Mouse (Mus musculus) intestine, embryonic 16.5 days (tissue): ENCODE results near the gene Cstad. TPM values are rescaled to one million over a fixed set of nuclear protein-coding genes. Genes with fewer than 3 reads are reported as not detected.

Experiments used
- ATAC-seq: fragments of 200-750 bp; cut with Nextera tagmentation; 2 replicates; pipeline ENCODE4 v1.8.0; 2017; ENCODE audit warnings: moderate TSS enrichment, moderate library complexity
- H3K27ac ChIP-seq: fragments of 300-500 bp; sonication (generic); 2 replicates; pipeline ENCODE4 v1.5.1; 2014; ENCODE audit warnings: mild to moderate bottlenecking, low read length
- H3K27me3 ChIP-seq: fragments of 300-500 bp; sonication (generic); replicated peaks from 2 replicates; pipeline ENCODE4 v1.6.1; 2014; ENCODE audit warnings: low read length, control low read depth, mixed read lengths; ENCODE audit not compliant: control insufficient read depth, insufficient read depth
- H3K36me3 ChIP-seq: fragments of 300-500 bp; sonication (generic); 2 replicates; pipeline ENCODE4 v1.6.1; 2014; ENCODE audit warnings: low read length, control low read depth; ENCODE audit not compliant: control insufficient read depth, insufficient read depth
- H3K4me1 ChIP-seq: fragments of 300-500 bp; sonication (generic); 2 replicates; pipeline ENCODE4 v1.6.1; 2014; ENCODE audit warnings: low read length, control low read depth, mixed read lengths; ENCODE audit not compliant: control insufficient read depth, insufficient read depth
- H3K4me2 ChIP-seq: fragments of 300-500 bp; sonication (generic); 2 replicates; pipeline ENCODE4 v1.6.1; 2014; ENCODE audit warnings: low read depth, low read length, control low read depth
- H3K4me3 ChIP-seq: fragments of 300-500 bp; sonication (generic); 2 replicates; pipeline ENCODE4 v1.5.1; 2014; ENCODE audit warnings: mild to moderate bottlenecking, low read length
- H3K9ac ChIP-seq: fragments of 300-500 bp; sonication (generic); 2 replicates; pipeline ENCODE4 v1.6.1; 2014; ENCODE audit warnings: low read depth, low read length
- H3K9me3 ChIP-seq: fragments of 300-500 bp; sonication (generic); 2 replicates; pipeline ENCODE4 v1.6.1; 2016; ENCODE audit warnings: low read length, control low read depth; ENCODE audit not compliant: control insufficient read depth
- WGBS: fragments of 180-500 bp; shearing (Covaris S2); extraction: QIAGEN DNeasy Blood & Tissue Kit; methylation state at CpG from one replicate; pipeline ENCODE4 v1.1.7; 2014; 5-methylcytosine and 5-hydroxymethylcytosine counted together
- polyA plus RNA-seq: library from polyadenylated mRNA; unstranded; fragments of >200 nt; fragmentation: Nextera tagmentation; extraction: Ambion mirVana; gene quantifications from 2 replicates; pipeline ENCODE4 v1.2.1, GENCODE M21; 2015

The Cstad gene
- polyA plus RNA-seq, result 0.58 and 0.99 TPM in 2 replicates

GRCm38 (mm10) chr2:30594641-30595379 is at the start of gene Cstad:
Cstad (plus strand) TSS chr2:30595040.
- H3K27me3 ChIP-seq, result no peaks in the 10 kb centered on the region
- peak; percentile 50 for ATAC-seq
- peak within 1 kb of the TSS; percentile 78 for H3K9ac ChIP-seq
- peak within 1 kb of the TSS; percentile 75 for H3K4me2 ChIP-seq
- H3K27ac ChIP-seq, result peak within 1 kb of the TSS; percentile 98
- no peaks in the 10 kb centered on the region for H3K9me3 ChIP-seq
- H3K36me3 ChIP-seq, result no peaks in the 10 kb centered on the region
- H3K4me1 ChIP-seq, result peaks cover 25% of the 10 kb centered on the region
- under 1% methylated on average over 39 of the region's 39 CpGs for WGBS
- H3K4me3 ChIP-seq, result peak within 1 kb of the TSS; percentile 55

GRCm38 (mm10) chr2:30545706-30546105 is 49.1 kb upstream of the Cstad start:
- peak overlapping the region; percentile 46; the same call in 1 of the 2 replicates for H3K27ac ChIP-seq
- H3K36me3 ChIP-seq, result no peaks in the 10 kb centered on the region
- H3K4me2 ChIP-seq, result peak overlapping the region; percentile 85
- WGBS, result 33% methylated on average over 7 of the region's 7 CpGs
- ATAC-seq, result peak; percentile 50
- no peak overlapping the region for H3K4me3 ChIP-seq
- no peaks in the 10 kb centered on the region for H3K9me3 ChIP-seq
- H3K27me3 ChIP-seq, result no peaks in the 10 kb centered on the region
- H3K4me1 ChIP-seq, result peaks cover 39% of the 10 kb centered on the region
- H3K9ac ChIP-seq, result 0 out of 2 replicates have a peak overlapping the region, but pooled peaks have one; percentile 51

GRCm38 (mm10) chr2:30546219-30546618 is 48.6 kb upstream of the Cstad start:
- Histone ChIP-seq H3K27me3 (no peaks in the 10 kb centered on the region), H3K9ac (no peak overlapping the region), H3K4me1 (peaks cover 38% of the 10 kb centered on the region), H3K9me3 (no peaks in the 10 kb centered on the region), H3K27ac (no peak overlapping the region; the same call in 1 of the 2 replicates), H3K4me3 (no peak overlapping the region), H3K4me2 (no peak overlapping the region), H3K36me3 (no peaks in the 10 kb centered on the region)
- 27% methylated on average over 2 of the region's 3 CpGs for WGBS
- no peak for ATAC-seq

- H3K4me2 ChIP-seq, result peak overlapping the region; percentile 14; the same call in 1 of the 2 replicates
- ATAC-seq, result peak; percentile 72
- H3K4me1 ChIP-seq, result peaks cover 34% of the 10 kb centered on the region
- H3K27me3 ChIP-seq, result no peaks in the 10 kb centered on the region
- H3K9me3 ChIP-seq, result no peaks in the 10 kb centered on the region
- WGBS, result 67% methylated on average over 19 of the region's 19 CpGs
- peak overlapping the region; percentile 10; the same call in 1 of the 2 replicates for H3K9ac ChIP-seq
- no peaks in the 10 kb centered on the region for H3K36me3 ChIP-seq
- peak overlapping the region; percentile 82 for H3K27ac ChIP-seq
- no peak overlapping the region for H3K4me3 ChIP-seq
These were observed 47.2 kb upstream of the Cstad start for GRCm38 (mm10) chr2:30547455-30548217.

- WGBS, result 65% methylated on average over 5 of the region's 5 CpGs
- Histone ChIP-seq H3K4me3 (no peak overlapping the region), H3K4me2 (no peak overlapping the region), H3K9ac (no peak overlapping the region), H3K4me1 (peaks cover 14% of the 10 kb centered on the region), H3K27ac (no peak overlapping the region), H3K36me3 (no peaks in the 10 kb centered on the region), H3K27me3 (no peaks in the 10 kb centered on the region), H3K9me3 (no peaks in the 10 kb centered on the region)
- ATAC-seq, result no peak
These were observed 43.3 kb upstream of the Cstad start for GRCm38 (mm10) chr2:30551579-30551978.

- no peaks in the 10 kb centered on the region; the same call in 1 of the 2 replicates for H3K4me1 ChIP-seq
- no peak overlapping the region for H3K4me3 ChIP-seq
- H3K9me3 ChIP-seq, result no peaks in the 10 kb centered on the region
- H3K36me3 ChIP-seq, result no peaks in the 10 kb centered on the region
- peak; percentile 77 for ATAC-seq
- no peak overlapping the region for H3K9ac ChIP-seq
- no peaks in the 10 kb centered on the region for H3K27me3 ChIP-seq
- WGBS, result 58% methylated on average over 7 of the region's 7 CpGs
- H3K4me2 ChIP-seq, result no peak overlapping the region
- H3K27ac ChIP-seq, result no peak overlapping the region
These were observed 40.8 kb upstream of the Cstad start for GRCm38 (mm10) chr2:30553851-30554540.

GRCm38 (mm10) chr2:30555257-30555656 is 39.6 kb upstream of the Cstad start:
- ATAC-seq, result no peak
- no peaks in the 10 kb centered on the region; the same call in 1 of the 2 replicates for H3K4me1 ChIP-seq
- no peak overlapping the region for H3K27ac ChIP-seq
- no peak overlapping the region for H3K9ac ChIP-seq
- H3K4me2 ChIP-seq, result no peak overlapping the region
- H3K4me3 ChIP-seq, result no peak overlapping the region
- WGBS, result 67% methylated on average over 9 of the region's 9 CpGs
- H3K36me3 ChIP-seq, result no peaks in the 10 kb centered on the region
- H3K9me3 ChIP-seq, result no peaks in the 10 kb centered on the region
- H3K27me3 ChIP-seq, result no peaks in the 10 kb centered on the region

- Histone ChIP-seq H3K9ac (no peak overlapping the region), H3K4me1 (peaks cover 2% of the 10 kb centered on the region; the same call in 1 of the 2 replicates), H3K4me2 (no peak overlapping the region), H3K27me3 (no peaks in the 10 kb centered on the region), H3K4me3 (no peak overlapping the region), H3K27ac (no peak overlapping the region), H3K36me3 (no peaks in the 10 kb centered on the region), H3K9me3 (no peaks in the 10 kb centered on the region)
- ATAC-seq, result peak; percentile 67
- WGBS, result 70% methylated on average over 5 of the region's 5 CpGs
These were observed 38.3 kb upstream of the Cstad start for GRCm38 (mm10) chr2:30556495-30556894.

GRCm38 (mm10) chr2:30559552-30559951 is 35.3 kb upstream of the Cstad start:
- H3K27me3 ChIP-seq, result no peaks in the 10 kb centered on the region
- no peak for ATAC-seq
- H3K9me3 ChIP-seq, result no peaks in the 10 kb centered on the region
- no peak overlapping the region for H3K27ac ChIP-seq
- H3K4me3 ChIP-seq, result no peak overlapping the region
- peaks cover 2% of the 10 kb centered on the region; the same call in 1 of the 2 replicates for H3K4me1 ChIP-seq
- H3K36me3 ChIP-seq, result no peaks in the 10 kb centered on the region
- no peak overlapping the region for H3K4me2 ChIP-seq
- WGBS, result 95% methylated on average over 1 of the region's 1 CpGs
- no peak overlapping the region for H3K9ac ChIP-seq
